Comparison of ENCODE assay signal across 8 mouse cellular contexts in genomic region chr14:31433851-31434360, GRCm38 (mm10). TPM values are rescaled to one million over a fixed set of nuclear protein-coding genes. Genes with fewer than 3 reads are reported as not detected.
DNase-seq lines count a peak whose midpoint lies in the region; ATAC-seq and TF ChIP-seq lines count a peak whose summit lies in the region.

No protein-coding gene starts in this region.

- H3K4me1 ChIP-seq in cerebellum, adult 2 months (ENCODE audit: control insufficient read depth, insufficient read depth, low read length) = peaks cover 24% of the 10 kb centered on the region
- H3K4me1 ChIP-seq in hindbrain, embryonic 15.5 days (replicated peaks) = peaks cover 43% of the 10 kb centered on the region
- H3K4me1 ChIP-seq in liver, adult 2 months (ENCODE audit: control insufficient read depth, insufficient read depth, low read length) = peaks cover 36% of the 10 kb centered on the region

- H3K79me2 ChIP-seq in liver, adult 2 months (ENCODE audit: control insufficient read depth, insufficient read depth, low read length) = peaks cover 12% of the 10 kb centered on the region; the same call in 1 of the 2 replicates

- no peaks in the 10 kb centered on the region for H3K27me3 ChIP-seq in cerebellum, adult 2 months (ENCODE audit: control insufficient read depth, insufficient read depth, low read length)
- H3K27me3 ChIP-seq in hindbrain, embryonic 15.5 days = no peaks in the 10 kb centered on the region
- H3K27me3 ChIP-seq in liver, adult 2 months (ENCODE audit: control insufficient read depth, insufficient read depth, low read length) = no peaks in the 10 kb centered on the region

- peak overlapping the region; percentile 27 for H3K4me3 ChIP-seq in cerebellum, adult 2 months (replicated peaks; ENCODE audit: insufficient read depth, low read depth, low read length)
- peak overlapping the region; percentile 60 for H3K4me3 ChIP-seq in hindbrain, embryonic 15.5 days
- H3K4me3 ChIP-seq in liver, adult 2 months (ENCODE audit: insufficient read depth, low read depth, low read length) = peak overlapping the region; percentile 22; the same call in 1 of the 2 replicates

- no peak for DNase-seq in cerebellum, adult 2 months
- no peak for DNase-seq in cerebellum, postnatal 25 days
- peak; percentile 48 for DNase-seq in embryo, embryonic 11.5 days (ENCODE audit: low read depth, low spot score)
- peak; percentile 99 for DNase-seq in liver, adult 2 months (ENCODE audit: extremely low read depth, low read depth, low spot score)
- DNase-seq in skeletal muscle tissue, adult 2 months (ENCODE audit: low read depth, low spot score) = peak; percentile 60
- DNase-seq in left cerebral cortex, adult 9 months (ENCODE audit: low spot score in 2 of 2) = no peak

- ATAC-seq in hindbrain, embryonic 15.5 days (ENCODE audit: low FRiP score, low read depth) = no peak
- no peak for ATAC-seq in monocyte, adult 5-6 weeks (replicated peaks; ENCODE audit: insufficient number of reproducible peaks, low FRiP score, low TSS enrichment, poor library complexity, severe bottlenecking)

- 27% methylated on average over 7 of the region's 7 CpGs for WGBS in cerebellum, adult 2 months
- WGBS in hindbrain, embryonic 15.5 days = 17% methylated on average over 7 of the region's 7 CpGs
- 5% methylated on average over 7 of the region's 7 CpGs for WGBS in liver, adult 2 months

- H3K9me3 ChIP-seq in hindbrain, embryonic 15.5 days = no peaks in the 10 kb centered on the region

- H3K36me3 ChIP-seq in hindbrain, embryonic 15.5 days = no peaks in the 10 kb centered on the region
- H3K36me3 ChIP-seq in liver, adult 2 months (ENCODE audit: control insufficient read depth, insufficient read depth, low read length) = no peaks in the 10 kb centered on the region; the same call in 1 of the 2 replicates

- TF ChIP-seq CTCF in cerebellum, adult 2 months (IDR thresholded peaks at IDR 0.05; ENCODE audit: borderline replicate concordance, insufficient read depth, low read depth, low read length) = no peak
- no peak for TF ChIP-seq CTCF in liver, adult 2 months (IDR thresholded peaks at IDR 0.05; ENCODE audit: low read depth, low read length)

- H3K4me2 ChIP-seq in hindbrain, embryonic 15.5 days = peak overlapping the region; percentile 75

- peak overlapping the region; percentile 83 for H3K9ac ChIP-seq in hindbrain, embryonic 15.5 days
- no peak overlapping the region for H3K9ac ChIP-seq in liver, adult 2 months (ENCODE audit: low read depth, low read length)

- TF ChIP-seq POLR2A in cerebellum, adult 2 months (IDR thresholded peaks at IDR 0.05; ENCODE audit: borderline replicate concordance, insufficient read depth, low read length) = no peak
- no peak for TF ChIP-seq POLR2A in liver, adult 2 months (IDR thresholded peaks at IDR 0.05; ENCODE audit: extremely low read depth, insufficient read depth, low read length)

- no peak overlapping the region for H3K27ac ChIP-seq in cerebellum, adult 2 months (ENCODE audit: insufficient read depth, low read length)
- H3K27ac ChIP-seq in hindbrain, embryonic 15.5 days (replicated peaks) = no peak overlapping the region
- H3K27ac ChIP-seq in liver, adult 2 months (replicated peaks; ENCODE audit: insufficient read depth, low read depth, low read length) = peak overlapping the region; percentile 97

RNA-seq across cellular contexts. Expression of gene Sh3bp5, which starts 2.0 kb away (rescaled TPM):
- 72.9 and 77.1 TPM in 2 replicates for polyA plus RNA-seq in cerebellum, adult 2 months (2012; rRNA removed)
- 131 and 144 TPM in 2 replicates for polyA plus RNA-seq in hindbrain, embryonic 15.5 days (2015; fragmentation: Nextera tagmentation; extraction: Ambion mirVana)
- 37.1 and 37.7 TPM in 2 replicates for total RNA-seq in liver, adult 2 months (2014; rRNA removed)
- 22.6 and 26.1 TPM in 2 replicates for polyA plus RNA-seq in liver, adult 2 months (2012; rRNA removed)
- 37.1 to 51.1 TPM (median 40.7 TPM) in 3 replicates for total RNA-seq in monocyte, adult 5-6 weeks (2017)

Comparison
In these comparisons a context has a peak if more than half of its experiments do, and no peak if none do; other contexts are left out.
1. DNase-seq: peak in embryo, embryonic 11.5 days (single experiment), liver, adult 2 months (single experiment) and skeletal muscle tissue, adult 2 months (single experiment); none in cerebellum, adult 2 months (0 of 2), cerebellum, postnatal 25 days (0 of 2) and left cerebral cortex, adult 9 months (0 of 2).
2. Peak in every context shown above with its lines, with median percentiles within 50 percentile points of each other: H3K4me3 ChIP-seq.